Mouse (Mus musculus) heart, embryonic 12.5 days (tissue): Measurements from ENCODE around the gene Angel2. TPM values are rescaled to one million over a fixed set of nuclear protein-coding genes. Genes with fewer than 3 reads are reported as not detected.

Experiments
- ATAC-seq: fragments of 200-750 bp; cut with Nextera tagmentation; 2 replicates; pipeline ENCODE4 v1.8.0; 2017; ENCODE audit warnings: moderate TSS enrichment, moderate library complexity; ENCODE audit not compliant: insufficient number of reproducible peaks, low FRiP score
- H3K27ac ChIP-seq: fragments of 300-500 bp; sonication (generic); 2 replicates; pipeline ENCODE4 v1.5.1; 2016; ENCODE audit warnings: mild to moderate bottlenecking, moderate library complexity; ENCODE audit not compliant: poor library complexity, severe bottlenecking
- H3K27me3 ChIP-seq: fragments of 300-500 bp; sonication (generic); replicated peaks from 2 replicates; pipeline ENCODE4 v1.6.1; 2016; ENCODE audit warnings: mild to moderate bottlenecking, moderate library complexity
- H3K36me3 ChIP-seq: fragments of 300-500 bp; sonication (generic); 2 replicates; pipeline ENCODE4 v1.6.1; 2016; ENCODE audit warnings: mild to moderate bottlenecking, moderate library complexity
- H3K4me1 ChIP-seq: fragments of 300-500 bp; sonication (generic); replicated peaks from 2 replicates; pipeline ENCODE4 v1.6.1; 2016; ENCODE audit warnings: mild to moderate bottlenecking
- H3K4me2 ChIP-seq: fragments of 300-500 bp; sonication (generic); 2 replicates; pipeline ENCODE4 v1.6.1; 2016; ENCODE audit warnings: mild to moderate bottlenecking, moderate library complexity
- H3K4me3 ChIP-seq: fragments of 300-500 bp; sonication (generic); 2 replicates; pipeline ENCODE4 v1.5.1; 2016; ENCODE audit warnings: mild to moderate bottlenecking
- H3K9ac ChIP-seq: fragments of 300-500 bp; sonication (generic); 2 replicates; pipeline ENCODE4 v1.6.1; 2016; ENCODE audit warnings: mild to moderate bottlenecking, moderate library complexity
- H3K9me3 ChIP-seq: fragments of 300-500 bp; sonication (generic); replicated peaks from 2 replicates; pipeline ENCODE4 v1.6.1; 2016; ENCODE audit warnings: mild to moderate bottlenecking, moderate library complexity
- WGBS: fragments of 180-500 bp; shearing (Covaris S2); methylation state at CpG from one replicate; pipeline ENCODE4 v1.1.7; 2016; 5-methylcytosine and 5-hydroxymethylcytosine counted together
- polyA plus RNA-seq: library from polyadenylated mRNA; unstranded; fragments of >200 nt; fragmentation: Nextera tagmentation; extraction: Ambion mirVana; gene quantifications from 2 replicates; pipeline ENCODE4 v1.2.1, GENCODE M21; 2016

Gene Angel2
- polyA plus RNA-seq, 1 experiment from 2014 or later: 38.3 TPM

DNA sequence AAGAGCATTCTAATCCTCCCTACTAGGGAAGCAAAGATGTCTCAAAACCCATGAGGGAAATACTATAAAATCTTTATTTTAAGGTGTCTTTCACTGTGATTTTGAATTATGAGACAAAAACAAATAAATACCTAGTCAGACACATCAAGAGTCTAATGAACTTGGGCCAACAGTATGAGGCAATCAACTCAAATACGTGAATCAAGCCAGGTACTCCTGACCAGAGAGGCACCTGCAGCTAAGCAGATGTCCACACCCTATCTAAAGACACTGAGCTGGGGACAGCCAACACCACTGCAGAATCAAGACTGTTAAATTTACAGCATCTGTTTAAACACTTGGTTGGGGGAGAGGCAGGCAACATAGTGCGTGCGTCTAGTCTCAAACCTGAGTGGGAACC, 20.8 kb upstream of the Angel2 start:
- H3K27ac ChIP-seq: no peak overlapping the region
- no peak overlapping the region for H3K4me3 ChIP-seq
- 89% methylated on average over 3 of the region's 3 CpGs for WGBS
- H3K9me3 ChIP-seq: no peaks in the 10 kb centered on the region
- ATAC-seq: no peak
- no peak overlapping the region for H3K9ac ChIP-seq
- no peaks in the 10 kb centered on the region for H3K27me3 ChIP-seq
- peaks cover 1% of the 10 kb centered on the region; the same call in 1 of the 2 replicates for H3K4me1 ChIP-seq
- no peak overlapping the region for H3K4me2 ChIP-seq
- peaks cover 17% of the 10 kb centered on the region for H3K36me3 ChIP-seq

- WGBS: 88% methylated on average over 16 of the region's 16 CpGs
- Histone ChIP-seq H3K9ac (no peak overlapping the region), H3K27me3 (no peaks in the 10 kb centered on the region), H3K9me3 (no peaks in the 10 kb centered on the region), H3K4me3 (no peak overlapping the region), H3K4me2 (no peak overlapping the region), H3K4me1 (no peaks in the 10 kb centered on the region), H3K27ac (no peak overlapping the region), H3K36me3 (peaks cover 15% of the 10 kb centered on the region)
- no peak for ATAC-seq
Observed at GRCm38 (mm10) chr1:190904714-190905113, 20.2 kb upstream of the Angel2 start.

DNA sequence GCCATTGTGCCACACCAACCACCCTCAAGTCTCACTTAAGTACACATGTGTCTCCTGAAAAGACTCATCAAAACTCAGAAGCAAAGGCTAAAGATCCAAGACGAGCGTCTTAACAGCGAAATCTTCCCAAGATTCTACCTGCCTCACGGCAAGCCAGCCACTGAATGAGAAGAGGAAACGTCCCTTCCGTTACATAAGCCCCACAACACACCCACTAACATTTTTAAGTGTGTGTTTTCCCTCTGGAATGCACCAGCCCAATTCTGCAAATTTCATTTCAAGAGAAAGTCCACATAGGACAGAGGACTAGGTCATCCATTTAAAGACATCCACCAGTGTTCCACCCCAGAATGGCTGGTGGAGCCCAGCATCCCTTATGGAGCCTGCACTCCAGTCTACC, 14.1 kb upstream of the Angel2 start:
- no peaks in the 10 kb centered on the region for H3K36me3 ChIP-seq
- WGBS: 83% methylated on average over 6 of the region's 6 CpGs
- peak overlapping the region; percentile 90 for H3K4me3 ChIP-seq
- no peak overlapping the region for H3K27ac ChIP-seq
- H3K4me1 ChIP-seq: peaks cover 11% of the 10 kb centered on the region
- H3K27me3 ChIP-seq: no peaks in the 10 kb centered on the region
- H3K9ac ChIP-seq: peak overlapping the region; percentile 88
- H3K9me3 ChIP-seq: no peaks in the 10 kb centered on the region
- peak overlapping the region; percentile 79 for H3K4me2 ChIP-seq
- no peak for ATAC-seq

DNA sequence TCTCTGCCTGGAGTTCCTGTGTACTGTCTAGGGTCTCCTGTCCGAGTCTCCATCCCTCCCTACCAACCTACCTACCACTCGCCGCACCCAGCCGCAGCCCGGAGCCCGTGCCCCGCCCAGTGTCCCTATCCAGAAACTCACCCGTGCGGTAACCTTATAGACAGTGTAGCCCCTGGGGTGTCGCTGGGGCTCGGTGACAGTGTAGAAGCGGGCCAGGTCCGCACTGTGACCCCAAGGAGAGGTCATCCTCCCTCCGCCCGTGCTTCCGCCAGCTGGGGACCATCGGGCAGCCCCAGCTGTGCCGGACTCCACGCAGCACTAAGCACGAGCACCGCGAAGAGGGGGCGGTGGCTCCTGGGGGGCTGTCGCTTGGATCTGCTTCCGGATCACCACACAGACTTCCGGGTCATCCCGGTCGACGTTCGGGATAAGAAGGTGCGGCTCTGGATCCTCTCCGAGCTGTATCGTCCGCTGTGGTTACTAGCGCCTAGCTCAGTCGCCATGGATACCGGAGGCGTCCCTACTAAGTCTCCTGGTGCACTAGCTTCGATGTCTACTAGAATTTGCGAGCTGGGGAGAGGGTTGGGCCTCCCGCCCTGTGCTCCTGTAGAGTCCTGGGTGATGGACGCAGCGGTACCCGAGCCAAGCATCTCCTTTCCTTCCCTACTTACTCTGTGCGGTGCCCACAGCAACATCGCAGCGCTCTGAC, 13.3 kb upstream of the Angel2 start, which contains the start of gene Rps6kc1:
TSS of gene Rps6kc1 (minus strand) at position 356 of the 709 bp plus-strand sequence.
- no peaks in the 10 kb centered on the region for H3K36me3 ChIP-seq
- H3K27me3 ChIP-seq: no peaks in the 10 kb centered on the region
- peak; percentile 90 for ATAC-seq
- under 1% methylated on average over 47 of the region's 47 CpGs for WGBS
- H3K4me1 ChIP-seq: peaks cover 11% of the 10 kb centered on the region
- peak within 1 kb of the TSS; percentile 79 for H3K4me2 ChIP-seq
- peak within 1 kb of the TSS; percentile 88 for H3K9ac ChIP-seq
- H3K27ac ChIP-seq: 0 out of 2 replicates have a peak within 1 kb of the TSS, but pooled peaks have one; percentile 41
- H3K4me3 ChIP-seq: peak within 1 kb of the TSS; percentile 90
- no peaks in the 10 kb centered on the region for H3K9me3 ChIP-seq

DNA sequence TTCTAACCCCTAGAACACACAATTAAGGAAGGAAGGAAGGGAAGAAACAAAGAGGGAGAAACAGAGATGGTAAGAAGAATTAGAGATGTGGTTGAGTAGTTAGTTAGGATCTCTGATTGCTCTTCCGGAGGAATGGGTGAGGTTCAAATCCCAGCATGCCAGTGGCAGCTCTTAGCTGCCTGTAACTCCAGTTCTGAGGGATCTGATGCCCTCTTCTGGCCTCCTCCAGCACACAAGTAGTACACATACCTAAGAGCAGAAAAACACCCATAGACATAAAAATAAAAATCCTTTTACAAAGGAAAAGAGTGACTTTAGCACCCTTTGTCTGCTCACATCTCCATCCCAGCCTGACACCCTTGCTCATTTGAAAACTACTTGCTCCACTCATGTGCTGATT, 12.3 kb upstream of the Angel2 start:
- 57% methylated on average over 1 of the region's 1 CpGs for WGBS
- H3K9me3 ChIP-seq: no peaks in the 10 kb centered on the region
- no peak overlapping the region for H3K4me3 ChIP-seq
- ATAC-seq: no peak
- H3K9ac ChIP-seq: no peak overlapping the region
- H3K4me1 ChIP-seq: peaks cover 11% of the 10 kb centered on the region
- no peaks in the 10 kb centered on the region for H3K36me3 ChIP-seq
- no peak overlapping the region for H3K4me2 ChIP-seq
- H3K27ac ChIP-seq: no peak overlapping the region
- no peaks in the 10 kb centered on the region for H3K27me3 ChIP-seq

- peaks cover 5% of the 10 kb centered on the region; the same call in 1 of the 2 replicates for H3K4me1 ChIP-seq
- no peak overlapping the region for H3K4me2 ChIP-seq
- no peak overlapping the region for H3K9ac ChIP-seq
- no peak overlapping the region for H3K4me3 ChIP-seq
- ATAC-seq: no peak
- no peaks in the 10 kb centered on the region for H3K36me3 ChIP-seq
- no peak overlapping the region for H3K27ac ChIP-seq
- WGBS: 42% methylated on average over 7 of the region's 7 CpGs
- 0 out of 2 replicates have a peak, but pooled peaks cover 4% of the 10 kb centered on the region for H3K27me3 ChIP-seq
- no peaks in the 10 kb centered on the region for H3K9me3 ChIP-seq
Observed at GRCm38 (mm10) chr1:190918938-190919337, 6.0 kb upstream of the Angel2 start.

DNA sequence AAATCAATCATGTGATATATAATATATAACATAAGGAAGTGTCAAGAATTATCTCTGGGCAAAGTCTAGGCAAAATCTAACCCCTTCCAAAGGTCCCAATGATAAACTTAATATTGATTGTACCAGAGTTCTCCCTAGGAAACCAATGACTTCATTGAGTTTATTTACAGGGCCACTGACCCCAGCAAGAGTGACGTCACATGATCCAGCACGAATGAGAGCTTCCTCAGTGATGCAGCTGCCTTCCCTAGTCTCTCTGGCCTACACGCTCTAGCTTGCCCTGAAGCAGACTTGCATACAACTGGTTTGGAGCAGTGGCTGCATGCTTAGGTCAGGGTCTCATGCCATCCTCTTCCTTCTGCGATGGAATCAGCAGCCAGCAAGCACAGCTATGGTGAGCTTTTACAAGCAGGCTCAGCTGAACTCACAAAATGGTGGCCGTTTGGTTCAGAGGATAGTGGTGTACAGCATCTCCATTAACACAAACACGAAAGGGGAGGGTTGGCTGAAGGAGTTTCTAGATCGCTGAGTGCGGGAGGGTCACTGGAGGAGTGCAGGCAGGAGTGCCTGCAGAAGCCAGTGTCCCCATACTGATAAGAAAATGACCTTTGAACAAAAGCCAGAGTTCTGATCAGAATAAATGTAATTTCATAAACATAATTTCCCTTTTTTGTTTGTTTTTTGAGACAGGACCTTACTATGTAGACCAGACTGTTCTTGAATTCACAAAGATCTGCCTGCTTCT, 5.0 kb upstream of the Angel2 start:
- Histone ChIP-seq H3K27ac (no peak overlapping the region), H3K4me3 (no peak overlapping the region), H3K9ac (no peak overlapping the region), H3K4me1 (peaks cover 5% of the 10 kb centered on the region; the same call in 1 of the 2 replicates), H3K4me2 (no peak overlapping the region), H3K9me3 (no peaks in the 10 kb centered on the region), H3K27me3 (0 out of 2 replicates have a peak, but pooled peaks cover 4% of the 10 kb centered on the region), H3K36me3 (no peaks in the 10 kb centered on the region)
- 68% methylated on average over 8 of the region's 8 CpGs for WGBS
- ATAC-seq: no peak

- Histone ChIP-seq H3K4me1 (peaks cover 14% of the 10 kb centered on the region), H3K9me3 (no peaks in the 10 kb centered on the region), H3K36me3 (no peaks in the 10 kb centered on the region), H3K4me3 (no peak overlapping the region), H3K4me2 (peak overlapping the region; percentile 84; the same call in 1 of the 2 replicates), H3K27me3 (0 out of 2 replicates have a peak, but pooled peaks cover 4% of the 10 kb centered on the region), H3K9ac (no peak overlapping the region), H3K27ac (no peak overlapping the region)
- ATAC-seq: no peak
- WGBS: 84% methylated on average over 3 of the region's 3 CpGs
Observed at GRCm38 (mm10) chr1:190927311-190927710, 2.4 kb downstream of the Angel2 start.

GRCm38 (mm10) chr1:190927751-190928369, 2.9 kb downstream of the Angel2 start:
- peak overlapping the region; percentile 99 for H3K27ac ChIP-seq
- 9% methylated on average over 16 of the region's 16 CpGs for WGBS
- H3K4me3 ChIP-seq: peak overlapping the region; percentile 88
- peak overlapping the region; percentile 84 for H3K4me2 ChIP-seq
- peak overlapping the region; percentile 97 for H3K9ac ChIP-seq
- H3K4me1 ChIP-seq: peaks cover 14% of the 10 kb centered on the region
- 0 out of 2 replicates have a peak, but pooled peaks have one; percentile 1 for ATAC-seq
- H3K9me3 ChIP-seq: no peaks in the 10 kb centered on the region
- H3K36me3 ChIP-seq: peaks cover 2% of the 10 kb centered on the region; the same call in 1 of the 2 replicates
- 0 out of 2 replicates have a peak, but pooled peaks cover 4% of the 10 kb centered on the region for H3K27me3 ChIP-seq

- Histone ChIP-seq H3K9ac (peak overlapping the region; percentile 97), H3K9me3 (no peaks in the 10 kb centered on the region), H3K27me3 (0 out of 2 replicates have a peak, but pooled peaks cover 4% of the 10 kb centered on the region), H3K4me1 (peaks cover 14% of the 10 kb centered on the region), H3K4me2 (peak overlapping the region; percentile 84), H3K36me3 (peaks cover 4% of the 10 kb centered on the region; the same call in 1 of the 2 replicates), H3K27ac (peak overlapping the region; percentile 99), H3K4me3 (peak overlapping the region; percentile 88)
- ATAC-seq: peak; percentile 99
- WGBS: under 1% methylated on average over 56 of the region's 79 CpGs
Observed at GRCm38 (mm10) chr1:190928370-190929009, 3.6 kb downstream of the Angel2 start.
